Mouse (Mus musculus): ENCODE measurements around the gene Iqce. TPM values are rescaled to one million over a fixed set of nuclear protein-coding genes. Genes with fewer than 3 reads are reported as not detected.
"Not testable (repeated sequence)": the region's sequence is repeated elsewhere in the genome, so short reads cannot be mapped to it uniquely, and the experiment has no call there.

Iqce gene
- polyA plus RNA-seq, 1 experiment from 2014 or later = 28.2 TPM

DNA sequence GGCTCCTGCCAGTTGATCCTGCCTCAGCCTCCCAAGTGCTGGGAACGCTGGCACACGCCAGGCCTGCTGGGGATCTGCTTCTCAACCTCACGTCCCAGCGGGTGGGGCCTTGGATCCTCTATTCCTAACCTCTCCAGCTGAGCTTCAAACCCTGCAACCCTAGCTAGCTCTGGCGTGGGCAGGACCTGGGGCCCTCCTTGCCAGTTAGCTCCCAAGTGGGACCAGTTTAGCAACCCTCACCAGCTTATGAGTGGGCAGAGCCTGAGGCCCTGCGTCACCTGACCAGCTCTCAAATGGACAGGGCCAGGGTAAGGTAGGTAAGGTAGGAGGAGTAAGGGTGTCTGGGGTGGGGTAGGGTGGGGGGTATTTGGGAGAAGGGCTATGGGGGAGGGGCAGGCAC, 22.1 kb downstream of the Iqce start:
- Histone ChIP-seq H3K9me3 (replicated peaks) (no peaks in the 10 kb centered on the region), H3K27ac (replicated peaks) (no peak overlapping the region), H3K4me3 (replicated peaks) (no peak overlapping the region), H3K36me3 (peaks cover 46% of the 10 kb centered on the region), H3K4me1 (0 out of 2 replicates have a peak, but pooled peaks cover 3% of the 10 kb centered on the region), H3K9ac (no peak overlapping the region), H3K27me3 (no peaks in the 10 kb centered on the region), H3K4me2 (replicated peaks) (no peak overlapping the region)
- WGBS = 80% methylated on average over 6 of the region's 6 CpGs
- no peak for ATAC-seq (ENCODE audit: insufficient number of reproducible peaks, low FRiP score, low TSS enrichment, low read depth)

DNA sequence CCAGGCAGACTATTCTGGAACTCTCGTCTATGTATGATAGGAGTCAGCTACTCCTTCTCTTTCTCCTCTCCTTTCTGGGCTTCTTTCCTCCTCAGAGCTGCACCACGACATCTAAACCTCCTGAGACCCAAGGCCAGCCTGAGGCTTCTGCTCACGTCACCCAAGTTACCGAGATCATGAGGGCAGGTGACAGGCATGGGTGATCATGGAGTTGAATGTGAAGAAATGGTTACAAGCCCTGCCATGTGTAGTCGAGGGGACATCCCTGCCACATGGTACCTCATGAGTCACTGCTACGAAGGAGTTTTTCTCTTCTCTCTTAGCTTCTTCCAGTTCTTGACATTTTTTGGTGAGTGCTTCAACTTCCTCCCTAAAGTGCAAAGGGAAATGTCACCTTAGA, 25.0 kb downstream of the Iqce start:
- H3K27ac ChIP-seq (replicated peaks) = no peak overlapping the region
- no peak for ATAC-seq (ENCODE audit: insufficient number of reproducible peaks, low FRiP score, low TSS enrichment, low read depth)
- no peaks in the 10 kb centered on the region for H3K27me3 ChIP-seq
- H3K4me2 ChIP-seq (replicated peaks) = no peak overlapping the region
- 87% methylated on average over 6 of the region's 6 CpGs for WGBS
- H3K36me3 ChIP-seq = peaks cover 50% of the 10 kb centered on the region
- H3K9me3 ChIP-seq (replicated peaks) = no peaks in the 10 kb centered on the region
- no peak overlapping the region for H3K4me3 ChIP-seq (replicated peaks)
- H3K9ac ChIP-seq = no peak overlapping the region
- H3K4me1 ChIP-seq = no peaks in the 10 kb centered on the region

DNA sequence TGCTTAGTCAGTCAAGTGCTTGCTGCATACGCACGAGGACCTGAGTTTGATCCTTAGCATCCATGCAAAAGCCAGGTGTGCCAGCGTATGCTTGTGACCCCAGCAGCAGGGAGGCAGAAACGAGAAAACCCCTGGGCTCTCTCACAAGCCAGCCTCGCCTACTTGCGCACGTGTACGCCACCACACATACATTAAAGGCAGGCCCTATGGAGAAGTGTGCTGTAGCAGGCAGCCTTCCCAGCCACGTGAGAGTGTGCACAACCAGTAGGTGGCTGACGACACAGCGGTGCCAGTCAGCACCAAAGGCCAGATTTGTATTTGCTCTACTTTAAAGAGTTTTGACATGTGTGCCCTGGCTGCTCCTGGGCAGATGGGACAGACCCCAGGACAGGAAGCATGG, 26.5 kb downstream of the Iqce start:
- H3K4me1 ChIP-seq = no peaks in the 10 kb centered on the region
- ATAC-seq (ENCODE audit: insufficient number of reproducible peaks, low FRiP score, low TSS enrichment, low read depth) = no peak
- no peak overlapping the region for H3K27ac ChIP-seq (replicated peaks)
- H3K9me3 ChIP-seq (replicated peaks) = no peaks in the 10 kb centered on the region
- H3K27me3 ChIP-seq = no peaks in the 10 kb centered on the region
- no peak overlapping the region for H3K4me2 ChIP-seq (replicated peaks)
- H3K36me3 ChIP-seq = peaks cover 51% of the 10 kb centered on the region
- no peak overlapping the region for H3K4me3 ChIP-seq (replicated peaks)
- 84% methylated on average over 11 of the region's 11 CpGs for WGBS
- H3K9ac ChIP-seq = no peak overlapping the region

DNA sequence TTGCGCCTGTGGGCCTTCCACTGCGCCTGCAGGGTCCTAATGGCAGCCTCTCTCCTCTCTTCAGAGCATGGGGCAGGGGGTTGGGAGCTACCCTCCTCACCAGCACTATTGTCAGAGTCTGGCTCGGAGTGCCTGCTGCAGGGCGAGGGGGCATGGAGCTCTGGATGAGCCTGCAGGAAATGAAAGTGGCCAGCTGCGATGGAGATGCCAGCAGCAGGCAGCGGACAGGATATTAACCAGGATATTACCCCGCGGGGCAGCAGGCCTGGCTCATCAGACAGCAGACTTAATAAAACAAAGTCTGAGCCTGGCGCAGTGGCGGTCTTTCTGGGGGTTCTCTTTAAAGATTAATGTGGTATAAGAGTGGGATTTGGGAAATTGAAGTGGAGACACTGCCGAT, 27.1 kb downstream of the Iqce start:
- H3K9me3 ChIP-seq (replicated peaks) = no peaks in the 10 kb centered on the region
- no peak overlapping the region for H3K4me3 ChIP-seq (replicated peaks)
- H3K36me3 ChIP-seq = peaks cover 51% of the 10 kb centered on the region
- no peak overlapping the region for H3K27ac ChIP-seq (replicated peaks)
- ATAC-seq (ENCODE audit: insufficient number of reproducible peaks, low FRiP score, low TSS enrichment, low read depth) = no peak
- no peaks in the 10 kb centered on the region for H3K4me1 ChIP-seq
- WGBS = 74% methylated on average over 11 of the region's 11 CpGs
- no peak overlapping the region for H3K9ac ChIP-seq
- no peak overlapping the region for H3K4me2 ChIP-seq (replicated peaks)
- no peaks in the 10 kb centered on the region for H3K27me3 ChIP-seq

DNA sequence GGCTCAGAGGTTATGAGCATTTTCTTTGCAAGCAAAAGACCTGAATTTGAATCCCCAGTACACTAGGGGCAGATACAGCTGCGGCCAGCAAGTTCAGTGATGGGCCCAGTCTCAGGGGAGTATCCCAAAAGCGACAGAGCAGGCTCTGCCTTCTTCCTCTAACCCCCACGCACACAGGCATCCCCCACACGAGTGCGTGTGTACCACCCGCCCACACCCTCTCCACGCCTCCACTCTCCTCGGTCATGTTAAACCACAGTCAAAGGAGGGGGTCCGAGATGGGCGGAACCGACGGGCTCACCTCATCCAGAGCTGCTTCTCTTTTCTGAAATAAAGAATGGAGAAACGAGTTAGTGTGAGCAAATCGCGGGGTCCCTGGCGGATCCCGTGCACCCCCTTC, 28.1 kb downstream of the Iqce start:
- 79% methylated on average over 17 of the region's 17 CpGs for WGBS
- Histone ChIP-seq H3K36me3 (peaks cover 58% of the 10 kb centered on the region), H3K27ac (replicated peaks) (no peak overlapping the region), H3K27me3 (no peaks in the 10 kb centered on the region), H3K4me2 (replicated peaks) (no peak overlapping the region), H3K9ac (no peak overlapping the region), H3K4me1 (no peaks in the 10 kb centered on the region), H3K4me3 (replicated peaks) (no peak overlapping the region), H3K9me3 (replicated peaks) (0 out of 2 replicates have a peak, but pooled peaks cover 2% of the 10 kb centered on the region)
- no peak for ATAC-seq (ENCODE audit: insufficient number of reproducible peaks, low FRiP score, low TSS enrichment, low read depth)

DNA sequence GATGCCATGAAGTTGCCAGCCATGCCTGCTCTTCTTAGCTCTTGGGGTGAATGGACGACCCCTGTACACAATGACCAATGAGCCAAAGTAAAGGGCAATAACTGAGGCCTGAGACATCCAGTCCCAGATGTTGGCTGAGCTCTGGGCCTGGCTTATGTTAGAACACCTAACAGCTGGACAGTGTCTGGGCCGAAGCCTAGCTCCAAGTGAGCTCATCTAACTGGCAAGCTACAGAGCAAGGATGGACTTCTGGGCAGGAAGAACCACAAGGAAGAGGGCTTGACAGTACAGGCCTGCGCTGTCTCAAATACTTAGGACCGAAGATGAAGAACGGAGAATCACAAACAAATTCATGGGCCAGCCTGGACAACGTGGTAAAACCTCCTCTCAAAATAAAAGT, 29.6 kb downstream of the Iqce start:
- not testable (repeated sequence) for H3K9ac ChIP-seq; ATAC-seq (ENCODE audit: insufficient number of reproducible peaks, low FRiP score, low TSS enrichment, low read depth)

DNA sequence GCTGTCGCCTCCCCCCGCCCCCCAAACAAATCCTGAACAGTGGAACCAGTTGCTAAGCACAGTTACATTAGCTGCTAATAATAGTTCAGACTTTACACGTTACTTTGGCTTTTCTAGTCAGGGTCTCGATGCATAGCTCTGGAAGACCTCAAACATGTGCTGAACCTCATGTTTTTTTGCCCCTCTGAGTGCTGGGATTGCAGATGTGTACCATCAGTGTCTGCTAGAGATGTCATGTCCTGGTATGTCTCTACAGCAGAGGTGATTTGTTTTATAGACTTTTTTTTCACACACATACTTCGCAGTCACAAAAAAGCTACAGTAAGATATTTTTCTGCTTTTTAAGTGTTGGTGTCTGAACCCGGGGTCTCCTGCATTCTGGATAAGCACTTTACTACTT, 30.1 kb downstream of the Iqce start:
- Histone ChIP-seq H3K4me1 (no peaks in the 10 kb centered on the region), H3K9ac (no peak overlapping the region), H3K36me3 (peaks cover 63% of the 10 kb centered on the region), H3K4me2 (replicated peaks) (no peak overlapping the region), H3K27me3 (no peaks in the 10 kb centered on the region), H3K4me3 (replicated peaks) (no peak overlapping the region), H3K9me3 (replicated peaks) (0 out of 2 replicates have a peak, but pooled peaks cover 8% of the 10 kb centered on the region), H3K27ac (replicated peaks) (no peak overlapping the region)
- ATAC-seq (ENCODE audit: insufficient number of reproducible peaks, low FRiP score, low TSS enrichment, low read depth) = no peak
- WGBS = 74% methylated on average over 6 of the region's 6 CpGs

More for the DNA sequence above, 29.6 kb downstream of the Iqce start:
- H3K9me3 ChIP-seq (replicated peaks); H3K4me3 ChIP-seq (replicated peaks); H3K27ac ChIP-seq (replicated peaks); H3K27me3 ChIP-seq; H3K4me2 ChIP-seq (replicated peaks); H3K4me1 ChIP-seq: not testable (repeated sequence)
- 90% methylated on average over 6 of the region's 6 CpGs for WGBS
- H3K36me3 ChIP-seq = peaks cover 66% of the 10 kb centered on the region

DNA sequence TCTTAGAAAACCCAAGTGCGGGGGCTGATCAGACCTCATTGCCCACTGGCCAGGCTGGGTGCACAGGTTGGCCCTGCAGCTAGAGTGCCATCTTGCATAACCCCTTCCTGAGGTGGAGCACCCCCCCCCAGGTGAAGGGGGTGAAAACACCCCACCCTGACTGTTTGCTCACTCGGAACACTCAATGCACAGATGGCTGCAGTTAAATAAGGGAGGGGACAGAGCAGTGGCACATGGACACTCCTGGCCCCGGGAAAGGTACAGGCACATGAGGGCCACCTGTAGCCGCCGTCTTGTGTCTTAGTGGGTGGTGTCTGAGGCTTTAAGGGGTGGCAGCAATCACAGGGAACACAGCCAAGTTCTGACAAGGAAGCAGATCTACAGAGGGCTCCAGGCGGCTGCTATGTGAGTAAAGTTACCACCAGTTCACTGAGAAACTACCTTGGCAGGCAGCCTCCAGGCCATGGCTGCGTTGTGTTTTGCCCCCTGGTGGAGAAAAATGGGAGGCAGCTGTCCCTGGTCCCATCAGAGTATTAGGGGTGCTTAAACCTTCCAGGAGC, 38.5 kb downstream of the Iqce start:
- H3K27ac ChIP-seq (replicated peaks) = no peak overlapping the region
- ATAC-seq (ENCODE audit: insufficient number of reproducible peaks, low FRiP score, low TSS enrichment, low read depth) = peak; percentile 55

DNA sequence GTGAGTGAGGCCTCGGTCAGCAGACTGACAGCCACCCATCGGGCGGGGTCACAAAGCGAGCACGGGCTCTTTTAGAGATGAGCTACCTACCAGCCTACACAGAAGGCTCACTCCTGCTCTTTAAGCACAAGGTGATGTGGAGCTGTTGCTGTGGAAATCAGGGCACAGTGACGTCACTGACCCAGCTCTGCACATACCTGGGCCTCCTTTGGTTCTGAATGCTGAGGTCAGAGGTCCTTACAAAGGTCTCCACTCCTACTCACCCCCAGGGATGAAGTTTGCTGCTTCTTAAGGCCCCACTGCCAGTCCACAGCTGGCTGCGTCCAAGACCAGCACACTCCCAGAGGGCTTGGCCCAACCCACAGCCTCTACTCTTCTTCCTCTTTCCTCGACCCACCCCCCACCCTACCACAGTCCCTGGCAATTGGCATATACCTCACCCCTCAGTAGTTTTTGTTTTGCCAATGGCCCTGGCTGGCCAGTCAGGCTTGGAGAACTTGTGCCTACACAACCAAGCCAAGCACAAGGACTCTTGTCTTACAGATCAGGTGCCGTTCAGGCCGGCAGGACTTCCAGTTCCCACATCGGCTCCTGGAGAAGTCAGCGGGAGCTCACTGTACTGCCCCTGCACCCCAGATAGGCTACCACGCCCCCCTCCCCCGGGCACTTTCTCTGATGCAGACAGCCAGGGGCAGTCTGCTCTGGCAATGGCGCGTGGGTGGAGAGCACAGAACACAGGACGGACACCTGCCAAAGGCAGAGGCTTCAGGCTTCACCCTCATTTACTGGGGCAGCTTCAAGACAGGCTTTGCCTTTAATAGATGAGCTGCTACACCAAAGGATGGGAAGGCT, 39.2 kb downstream of the Iqce start:
- H3K27me3 ChIP-seq = no peaks in the 10 kb centered on the region
- H3K36me3 ChIP-seq = peaks cover 25% of the 10 kb centered on the region; the same call in 1 of the 2 replicates
- no peak overlapping the region for H3K4me3 ChIP-seq (replicated peaks)
- H3K4me1 ChIP-seq = peaks cover 48% of the 10 kb centered on the region
- WGBS = 61% methylated on average over 17 of the region's 17 CpGs
- H3K27ac ChIP-seq (replicated peaks) = no peak overlapping the region
- no peak for ATAC-seq (ENCODE audit: insufficient number of reproducible peaks, low FRiP score, low TSS enrichment, low read depth)
- no peak overlapping the region for H3K9ac ChIP-seq
- H3K4me2 ChIP-seq (replicated peaks) = no peak overlapping the region
- no peaks in the 10 kb centered on the region for H3K9me3 ChIP-seq (replicated peaks)

More for the DNA sequence above, 38.5 kb downstream of the Iqce start:
- peaks cover 48% of the 10 kb centered on the region for H3K4me1 ChIP-seq
- H3K36me3 ChIP-seq = peaks cover 32% of the 10 kb centered on the region
- H3K9me3 ChIP-seq (replicated peaks) = 0 out of 2 replicates have a peak, but pooled peaks cover 3% of the 10 kb centered on the region
- 43% methylated on average over 7 of the region's 7 CpGs for WGBS
- H3K4me3 ChIP-seq (replicated peaks) = no peak overlapping the region
- H3K4me2 ChIP-seq (replicated peaks) = no peak overlapping the region
- H3K9ac ChIP-seq = no peak overlapping the region
- no peaks in the 10 kb centered on the region for H3K27me3 ChIP-seq

DNA sequence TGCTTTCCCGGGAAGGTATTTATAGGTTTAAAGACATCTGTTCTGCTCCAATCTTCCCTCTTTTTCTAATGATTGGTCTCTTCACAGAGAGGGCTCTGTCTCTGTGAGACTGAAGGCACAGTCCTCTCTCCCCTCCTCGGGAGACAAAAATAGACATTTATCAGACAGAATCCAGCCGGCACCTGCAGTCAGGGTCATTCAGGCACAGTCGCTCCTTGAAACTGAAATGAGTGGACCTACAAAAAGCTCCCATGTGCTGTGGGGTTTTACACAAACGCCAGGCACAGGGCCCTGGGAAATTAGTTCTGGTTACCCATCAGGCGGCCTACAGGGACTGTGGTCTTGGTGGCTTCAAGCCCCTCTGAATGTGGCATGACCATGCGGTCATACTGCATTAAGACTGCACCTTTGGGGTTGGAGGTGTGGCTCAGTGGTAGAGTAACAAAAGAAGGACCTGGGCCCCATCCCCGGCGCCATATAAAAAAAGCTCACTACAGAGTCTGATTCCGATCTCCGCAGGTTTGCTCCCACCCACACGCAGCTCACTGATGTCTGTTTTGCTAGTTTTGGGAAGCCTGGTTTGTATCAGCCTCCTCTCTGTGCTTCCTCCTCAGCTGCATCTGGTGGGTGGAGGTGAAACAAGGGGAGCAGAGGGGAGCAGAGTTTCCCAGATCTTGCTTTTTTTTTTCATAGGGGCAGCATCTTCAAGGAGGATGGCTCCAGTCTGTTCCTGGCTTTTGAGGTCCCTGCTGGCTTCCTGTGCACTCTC, 40.1 kb downstream of the Iqce start:
- no peak overlapping the region for H3K9ac ChIP-seq
- WGBS = 47% methylated on average over 12 of the region's 12 CpGs
- H3K4me3 ChIP-seq (replicated peaks) = no peak overlapping the region
- no peaks in the 10 kb centered on the region for H3K9me3 ChIP-seq (replicated peaks)
- peaks cover 20% of the 10 kb centered on the region; the same call in 1 of the 2 replicates for H3K36me3 ChIP-seq
- no peak overlapping the region for H3K4me2 ChIP-seq (replicated peaks)
- H3K4me1 ChIP-seq = peaks cover 52% of the 10 kb centered on the region
- H3K27ac ChIP-seq (replicated peaks) = no peak overlapping the region
- no peaks in the 10 kb centered on the region for H3K27me3 ChIP-seq
- no peak for ATAC-seq (ENCODE audit: insufficient number of reproducible peaks, low FRiP score, low TSS enrichment, low read depth)

DNA sequence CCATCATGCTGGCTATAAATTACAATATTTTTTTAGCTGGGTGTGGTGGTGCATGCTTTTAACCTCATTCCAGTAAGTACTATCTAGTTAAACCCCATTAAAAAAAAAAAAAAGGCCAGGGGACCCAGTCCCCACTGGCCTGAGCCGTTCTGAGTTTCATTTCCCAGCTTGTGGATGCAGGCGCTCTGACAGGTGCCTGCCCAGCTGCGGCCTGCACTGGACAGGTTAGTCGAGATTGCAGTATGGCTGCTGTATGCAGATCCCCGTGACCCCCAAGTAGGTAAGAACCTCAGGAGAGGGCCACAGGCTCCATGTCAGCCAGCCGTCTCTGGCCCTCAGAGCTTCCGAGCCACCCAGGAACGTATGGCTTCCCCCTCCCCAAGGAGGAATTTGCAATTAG, 40.8 kb downstream of the Iqce start:
- ATAC-seq (ENCODE audit: insufficient number of reproducible peaks, low FRiP score, low TSS enrichment, low read depth) = no peak
- WGBS = 57% methylated on average over 8 of the region's 8 CpGs

More for the DNA sequence above, 40.8 kb downstream of the Iqce start:
- Histone ChIP-seq H3K4me3 (replicated peaks) (no peak overlapping the region), H3K27ac (replicated peaks) (no peak overlapping the region), H3K36me3 (peaks cover 14% of the 10 kb centered on the region; the same call in 1 of the 2 replicates), H3K9me3 (replicated peaks) (no peaks in the 10 kb centered on the region), H3K9ac (no peak overlapping the region), H3K27me3 (no peaks in the 10 kb centered on the region), H3K4me1 (peaks cover 52% of the 10 kb centered on the region), H3K4me2 (replicated peaks) (no peak overlapping the region)
